Mouse (Mus musculus): ENCODE results near the gene Ttn.

Ttn gene

GRCm38 (mm10) chr2:76814048-76814817 lies 168.1 kb downstream of the Ttn start:
- no peak for DNase-seq

DNA sequence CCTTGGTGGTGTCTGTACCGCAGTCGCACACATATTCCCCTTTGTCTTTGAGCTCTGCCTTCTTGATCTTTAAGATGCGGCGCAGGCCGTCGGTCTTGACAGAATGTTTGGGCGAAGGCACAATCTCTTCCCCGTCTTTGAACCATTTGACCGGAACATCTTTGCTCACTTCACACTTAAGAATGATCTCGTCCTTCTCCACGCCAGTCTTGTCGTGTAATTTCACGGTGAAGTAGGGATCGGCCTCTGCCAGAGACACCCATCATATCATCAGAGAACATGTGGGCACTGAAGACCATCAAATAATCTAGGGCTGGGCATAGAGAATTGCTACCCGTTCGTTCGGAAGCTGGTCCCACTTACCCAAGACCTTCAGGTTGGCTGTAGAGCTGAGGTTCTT lies 171.2 kb downstream of the Ttn start:
- DNase-seq = no peak

DNA sequence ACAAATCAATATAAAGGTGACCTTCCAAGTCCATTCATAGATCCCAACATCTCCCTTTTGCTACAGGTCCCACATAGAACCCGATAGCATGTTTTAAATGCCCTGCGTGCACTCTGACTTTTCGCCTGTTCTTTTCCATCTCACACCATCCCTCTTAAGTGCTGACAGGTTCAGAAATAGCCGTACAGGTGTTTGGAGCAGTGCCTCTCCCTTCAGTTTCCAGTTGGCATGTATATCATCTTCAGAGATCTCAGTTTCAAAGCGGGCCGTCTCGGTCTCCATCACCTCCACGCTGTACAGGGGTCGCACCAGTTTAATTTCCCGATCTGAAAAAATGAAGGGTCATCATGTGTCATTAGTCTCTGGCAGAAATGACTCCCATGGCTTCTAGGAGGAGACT lies 174.0 kb downstream of the Ttn start:
- DNase-seq = no peak

- DNase-seq = no peak
Measured at GRCm38 (mm10) chr2:76807284-76807683, 175.1 kb downstream of the Ttn start.

DNA sequence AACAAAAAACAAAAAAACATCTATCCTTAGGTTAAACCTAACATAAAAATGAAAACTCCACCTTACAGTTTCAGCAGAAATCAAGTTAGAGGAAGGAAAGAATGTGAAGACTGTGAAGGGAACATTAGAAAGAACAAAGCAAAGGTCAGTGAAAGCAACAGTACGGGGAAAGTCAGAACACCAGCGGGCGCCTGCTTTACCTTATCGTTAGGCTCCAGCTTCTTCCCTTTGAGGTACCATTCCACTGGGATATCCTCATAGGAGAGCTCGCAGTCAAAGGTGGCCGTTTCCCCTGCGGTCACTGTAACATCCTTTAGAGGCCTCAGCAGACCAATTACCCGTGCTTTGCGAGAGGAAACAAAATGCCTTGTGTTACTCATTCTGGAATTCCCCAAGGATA lies 175.5 kb downstream of the Ttn start:
- DNase-seq = no peak

GRCm38 (mm10) chr2:76806376-76806775 lies 176.0 kb downstream of the Ttn start:
- no peak for DNase-seq

- no peak for DNase-seq
Measured at GRCm38 (mm10) chr2:76805191-76805892, 177.0 kb downstream of the Ttn start.

- DNase-seq = no peak
Measured at GRCm38 (mm10) chr2:76784171-76784570, 198.2 kb downstream of the Ttn start.

DNA sequence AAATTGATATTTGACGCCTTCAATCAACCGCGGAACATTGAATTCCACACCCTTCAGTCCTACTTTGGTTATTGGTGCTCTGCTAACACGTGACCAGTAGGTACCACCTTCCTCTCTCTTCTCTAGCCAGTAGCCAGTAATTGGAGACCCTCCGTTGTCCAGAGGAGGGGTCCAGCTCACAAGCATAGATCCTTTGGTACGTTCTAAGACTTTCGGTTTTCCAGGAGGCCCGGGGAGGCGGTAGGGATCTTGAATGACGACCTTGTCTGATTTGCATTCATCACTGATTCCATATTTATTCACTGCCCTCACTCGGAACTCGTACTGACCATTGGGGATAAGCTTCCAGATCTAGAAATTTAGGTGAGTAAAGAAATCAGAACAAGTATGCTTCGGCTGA lies 201.6 kb downstream of the Ttn start:
- no peak for DNase-seq

DNA sequence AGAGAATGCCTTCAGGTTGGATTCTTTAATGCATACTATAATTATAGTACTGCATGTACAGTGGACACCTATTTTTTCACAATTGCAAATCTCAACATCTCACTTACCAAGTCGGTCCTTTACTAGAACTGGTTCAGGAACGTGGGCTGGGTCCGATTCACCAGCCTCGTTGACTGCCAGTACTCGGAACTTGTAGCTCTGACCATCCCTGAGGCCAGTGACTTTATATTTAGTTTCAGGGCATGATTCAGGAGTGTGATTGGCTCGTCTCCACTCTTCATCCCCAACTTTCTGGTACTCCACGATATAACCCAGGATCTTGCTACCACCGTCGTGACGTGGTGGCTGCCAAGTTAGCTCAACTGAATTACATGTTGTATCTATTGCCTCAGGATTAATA lies 212.5 kb downstream of the Ttn start:
- DNase-seq = no peak

- no peak for DNase-seq
Measured at GRCm38 (mm10) chr2:76767231-76767630, 215.1 kb downstream of the Ttn start.

GRCm38 (mm10) chr2:76764526-76764925 lies 217.8 kb downstream of the Ttn start:
- DNase-seq = no peak

- no peak for DNase-seq
Measured at GRCm38 (mm10) chr2:76762154-76762553, 220.2 kb downstream of the Ttn start.

DNA sequence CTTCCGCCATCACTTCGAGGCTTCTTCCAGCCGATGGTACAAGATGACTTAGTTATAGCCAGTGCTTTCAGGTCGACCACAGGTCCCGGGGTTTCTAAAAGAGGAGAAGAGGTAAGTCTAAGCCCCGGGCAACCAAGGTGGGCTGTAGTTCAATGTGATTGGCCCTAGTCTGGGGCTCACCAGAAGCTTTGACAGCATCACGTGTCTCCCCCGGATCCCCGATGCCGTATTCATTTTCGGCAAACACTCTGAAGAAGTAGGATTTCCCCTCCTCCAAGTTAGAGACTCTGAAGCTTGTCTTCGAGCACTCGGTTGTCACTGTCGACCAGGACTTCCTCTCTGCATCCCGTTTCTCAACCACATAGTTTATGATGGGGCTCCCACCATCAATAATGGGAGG lies 225.9 kb downstream of the Ttn start:
- no peak for DNase-seq

DNA sequence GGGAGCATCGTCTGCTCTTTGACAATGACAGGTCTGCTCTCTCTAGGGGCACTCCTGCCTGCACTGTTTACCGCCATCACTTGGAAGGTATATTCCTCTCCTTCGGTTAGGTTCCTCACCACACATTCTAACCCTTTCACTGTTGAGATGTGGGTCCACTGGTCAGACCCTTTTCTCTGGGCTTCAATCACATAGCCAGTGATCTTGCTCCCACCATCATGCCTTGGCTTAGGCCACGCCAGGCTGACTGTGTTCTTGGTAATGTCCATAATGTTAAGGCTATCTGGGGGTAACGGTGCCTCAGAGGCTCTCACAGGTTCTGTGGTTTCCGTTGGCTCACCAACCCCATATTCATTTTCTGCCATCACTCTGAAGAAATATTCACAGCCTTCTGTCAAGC lies 230.4 kb downstream of the Ttn start:
- DNase-seq = no peak

DNA sequence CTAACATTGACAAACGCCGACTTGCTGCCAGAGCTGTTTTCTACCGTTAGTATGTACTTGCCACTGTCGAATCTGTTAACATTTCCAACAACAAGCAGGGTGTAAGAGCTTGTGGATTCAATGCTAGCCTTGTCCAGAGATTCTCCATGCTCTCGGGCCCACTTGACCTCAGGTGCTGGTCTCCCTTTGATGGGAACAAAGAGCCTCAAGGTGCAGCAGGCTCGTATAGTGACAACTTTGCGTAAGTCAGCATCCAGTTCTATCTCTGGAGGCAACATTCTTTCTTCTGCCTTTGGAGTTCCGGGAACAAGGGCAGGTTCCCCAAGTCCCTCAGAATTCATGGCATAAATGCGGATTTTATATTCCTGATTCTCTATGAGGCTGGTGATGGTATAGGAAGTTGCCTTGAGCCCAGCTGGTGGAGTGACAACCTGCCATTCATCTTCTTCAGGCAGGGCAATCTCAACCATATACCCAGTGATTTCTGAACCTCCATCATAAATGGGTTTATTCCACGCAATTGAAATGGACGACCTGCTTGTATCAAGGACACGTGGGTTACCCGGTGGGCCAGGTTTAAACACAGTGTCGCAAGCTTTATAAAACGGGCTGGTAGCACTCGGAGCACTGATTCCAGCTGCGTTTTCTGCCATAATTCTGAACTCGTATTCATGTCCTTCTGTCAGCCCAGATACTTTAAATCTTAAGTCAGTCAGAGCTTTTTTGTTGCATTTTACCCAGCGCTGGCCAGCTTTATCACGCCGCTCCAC lies 232.8 kb downstream of the Ttn start:
- DNase-seq = no peak

DNA sequence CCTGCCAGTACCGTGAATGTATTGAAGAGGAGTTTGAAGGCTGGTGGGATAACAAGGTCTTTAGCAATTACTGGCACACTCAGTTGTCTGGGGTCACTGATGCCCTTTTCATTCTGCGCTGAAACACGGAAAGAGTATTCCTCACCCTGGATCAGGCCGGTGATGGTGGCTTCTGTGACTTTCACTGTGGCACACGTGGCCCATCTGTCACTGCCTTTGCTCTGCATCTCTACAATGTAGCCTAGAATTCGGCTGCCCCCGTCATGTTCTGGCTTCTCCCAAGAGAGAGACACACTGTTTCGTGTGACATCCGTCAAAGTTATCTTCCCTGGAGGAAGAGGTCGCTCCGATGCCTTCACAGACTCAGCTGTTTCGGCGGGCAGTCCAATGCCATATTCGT lies 233.7 kb downstream of the Ttn start:
- DNase-seq = no peak

DNA sequence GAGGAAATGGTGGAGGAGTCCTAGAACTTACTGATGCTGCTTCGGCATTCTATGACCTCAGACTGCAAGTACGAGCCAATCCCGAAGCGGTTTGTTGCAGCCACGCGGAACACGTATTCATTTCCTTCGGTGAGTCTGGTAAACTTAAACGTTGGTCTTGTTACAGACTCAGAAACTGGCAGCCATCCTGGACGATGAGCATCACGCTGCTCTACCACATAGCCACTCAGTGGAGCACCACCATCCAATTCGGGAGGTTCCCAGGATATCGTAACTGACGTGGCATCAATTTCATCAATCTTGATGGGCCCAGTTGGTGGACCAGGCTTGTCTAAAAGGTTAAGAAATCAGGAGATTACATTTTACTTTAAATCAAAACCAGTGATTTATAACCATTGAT lies 262.7 kb downstream of the Ttn start:
- DNase-seq = no peak

- DNase-seq = no peak
Measured at GRCm38 (mm10) chr2:76714984-76715383, 267.4 kb downstream of the Ttn start.

GRCm38 (mm10) chr2:76708512-76708911 lies 273.8 kb downstream of the Ttn start:
- no peak for DNase-seq

GRCm38 (mm10) chr2:76705655-76706054 lies 276.7 kb downstream of the Ttn start:
- DNase-seq = no peak

DNA sequence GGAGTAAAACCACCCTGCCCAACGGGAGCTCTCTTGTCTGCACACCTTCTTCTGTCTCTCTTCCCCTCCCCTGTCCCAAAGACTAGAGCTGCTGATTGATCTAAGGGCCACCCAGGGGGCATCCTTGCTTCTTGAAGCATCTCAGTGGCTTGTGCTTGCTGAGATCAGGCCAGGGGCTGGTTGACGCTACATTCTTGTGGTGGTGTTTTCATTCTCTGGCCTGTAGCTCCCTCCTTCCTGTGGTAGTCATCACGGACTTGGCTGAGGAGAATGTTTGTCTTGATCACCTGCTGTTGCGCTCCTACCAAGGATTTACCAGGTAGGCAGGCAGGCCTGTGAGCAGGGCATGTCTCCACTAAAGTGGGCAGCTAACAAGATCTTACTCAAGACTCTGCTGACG lies 279.6 kb downstream of the Ttn start:
- no peak for DNase-seq

GRCm38 (mm10) chr2:76702188-76702587 lies 280.2 kb downstream of the Ttn start:
- no peak for DNase-seq

GRCm38 (mm10) chr2:76695290-76695689 lies 287.1 kb downstream of the Ttn start:
- no peak for DNase-seq
